Mouse (Mus musculus): ENCODE measurements around the gene Selplg.

The Selplg gene

GRCm38 (mm10) chr5:113854494-113854893 lies 22.1 kb upstream of the Selplg start:
- peak in 1 of 2 experiments; percentile 76 for DNase-seq (ENCODE audit: low spot score in 2 of 2)

- no peak for DNase-seq (ENCODE audit: low spot score in 2 of 2)
These were observed 21.1 kb upstream of the Selplg start for GRCm38 (mm10) chr5:113853541-113853940.

DNA sequence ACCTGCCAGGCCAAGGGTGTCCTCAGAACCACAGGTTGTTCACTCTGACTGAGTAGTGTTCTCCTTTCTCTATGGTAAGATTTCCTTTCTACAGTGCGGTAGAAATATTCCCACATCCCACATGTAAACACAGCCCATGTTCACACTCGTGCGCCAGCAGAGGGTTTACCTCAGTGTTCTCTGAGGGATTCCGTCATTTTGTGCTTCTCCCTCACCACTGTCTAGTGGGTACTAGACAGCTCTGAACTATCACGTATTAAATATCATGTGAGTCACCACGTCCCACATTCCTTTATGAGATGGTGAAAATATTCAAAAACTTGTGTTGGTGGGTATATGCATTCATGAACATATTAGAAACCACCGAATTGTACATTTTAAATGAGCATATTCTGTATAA lies 20.0 kb upstream of the Selplg start:
- DNase-seq (ENCODE audit: low spot score in 2 of 2): no peak

GRCm38 (mm10) chr5:113850680-113851230 lies 18.3 kb upstream of the Selplg start:
- no peak for DNase-seq (ENCODE audit: low spot score in 2 of 2)

DNA sequence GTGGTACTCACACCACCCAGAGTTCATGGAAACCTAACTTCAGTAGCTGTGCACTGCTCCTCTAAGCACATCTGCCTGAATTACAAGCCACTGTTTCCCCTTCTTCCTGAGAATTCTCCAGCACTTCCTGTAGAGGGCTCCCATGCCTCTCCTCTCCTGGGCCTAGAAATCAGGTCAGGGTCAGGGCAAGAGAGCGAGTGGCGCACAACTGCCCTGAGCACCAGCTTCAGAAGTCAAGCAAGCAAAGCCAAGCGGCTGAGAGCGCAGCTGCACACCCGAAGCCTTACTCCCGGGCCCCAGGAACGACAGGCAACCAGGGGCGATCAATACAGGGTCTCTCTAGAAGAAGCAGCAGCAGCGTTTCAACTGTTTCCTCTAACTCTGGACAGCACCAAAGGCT lies 15.2 kb upstream of the Selplg start:
- no peak for DNase-seq (ENCODE audit: low spot score in 2 of 2)

DNA sequence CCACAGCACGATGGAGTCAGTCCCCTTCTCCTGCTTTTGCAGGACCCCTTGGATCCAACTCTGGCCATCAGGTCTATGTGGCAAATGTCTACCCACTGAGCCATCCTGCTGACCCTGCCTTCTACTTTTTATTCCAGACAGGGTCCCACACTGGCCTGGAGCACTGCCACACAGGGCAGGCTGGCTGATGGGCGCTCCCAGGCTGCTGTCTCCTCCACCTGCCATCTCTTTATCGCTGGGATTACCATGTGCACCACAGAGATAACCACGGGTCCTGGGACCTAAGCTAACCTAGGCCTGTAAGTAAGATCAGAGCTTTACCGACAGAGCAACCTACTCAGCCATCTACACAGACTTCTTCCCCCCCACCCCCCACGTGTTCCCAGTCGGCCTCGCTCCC lies 14.2 kb upstream of the Selplg start:
- no peak for DNase-seq (ENCODE audit: low spot score in 2 of 2)

DNA sequence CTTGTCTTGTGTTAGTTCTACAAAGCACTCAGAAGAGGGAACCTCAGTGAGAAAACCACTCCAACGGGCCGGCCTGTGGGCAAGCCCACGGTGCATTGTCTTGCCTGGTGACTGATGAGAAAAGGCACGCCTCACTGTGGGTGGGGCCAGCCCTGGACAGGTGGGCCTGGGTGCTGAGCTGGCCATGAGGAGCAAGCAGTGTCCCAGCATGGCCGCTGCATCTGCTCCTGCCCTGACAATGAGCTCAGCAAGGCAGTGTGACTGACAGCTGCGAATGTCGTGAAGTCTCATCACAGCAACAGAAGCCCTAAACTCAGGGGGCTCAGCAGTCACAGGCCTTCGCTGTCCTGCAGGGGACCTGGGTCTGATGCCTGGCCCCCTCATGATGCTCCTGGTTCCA lies 13.2 kb upstream of the Selplg start:
- no peak for DNase-seq (ENCODE audit: low spot score in 2 of 2)

DNA sequence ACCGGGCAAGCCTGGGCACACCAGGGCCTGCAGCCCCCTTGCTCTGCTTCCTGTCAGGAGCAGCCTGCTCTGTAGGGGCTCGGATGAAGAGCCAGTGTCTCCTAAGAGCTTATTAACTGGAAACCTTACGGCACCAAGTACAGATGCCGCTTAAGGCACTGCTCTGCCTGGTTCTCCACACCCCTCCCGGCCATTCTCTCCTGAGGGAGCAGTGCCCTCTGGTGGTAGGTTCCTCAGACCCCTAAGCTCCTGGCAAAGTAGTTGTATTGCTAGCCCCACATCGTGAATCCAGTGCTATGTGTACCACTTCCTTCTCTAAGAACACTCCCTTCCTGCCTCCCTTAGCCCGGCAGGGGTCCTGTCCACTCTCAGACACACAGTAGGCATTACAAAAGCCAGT lies 12.3 kb upstream of the Selplg start:
- DNase-seq (ENCODE audit: low spot score in 2 of 2): no peak

GRCm38 (mm10) chr5:113844106-113844505 lies 11.7 kb upstream of the Selplg start:
- DNase-seq (ENCODE audit: low spot score in 2 of 2): no peak

DNA sequence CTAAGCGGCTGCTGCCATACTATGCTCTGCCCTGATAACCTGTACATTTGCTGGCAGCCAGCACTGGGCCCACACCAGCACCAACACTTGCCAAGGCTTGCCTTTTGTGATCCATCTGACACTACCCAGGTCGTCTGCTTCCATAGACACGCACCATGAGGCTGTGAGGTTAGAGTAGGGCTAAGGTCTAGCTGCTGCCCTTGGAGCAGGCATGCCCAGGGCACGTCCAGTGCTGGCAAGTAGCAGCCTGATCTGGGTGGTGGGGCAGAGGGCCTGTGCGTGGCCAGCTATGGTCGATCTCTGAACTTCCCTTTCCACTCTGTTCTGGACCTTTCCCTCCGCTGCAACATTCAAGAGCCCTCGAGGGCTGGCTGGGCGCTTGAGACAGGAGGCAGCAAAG lies 10.5 kb upstream of the Selplg start:
- no peak for DNase-seq (ENCODE audit: low spot score in 2 of 2)

DNA sequence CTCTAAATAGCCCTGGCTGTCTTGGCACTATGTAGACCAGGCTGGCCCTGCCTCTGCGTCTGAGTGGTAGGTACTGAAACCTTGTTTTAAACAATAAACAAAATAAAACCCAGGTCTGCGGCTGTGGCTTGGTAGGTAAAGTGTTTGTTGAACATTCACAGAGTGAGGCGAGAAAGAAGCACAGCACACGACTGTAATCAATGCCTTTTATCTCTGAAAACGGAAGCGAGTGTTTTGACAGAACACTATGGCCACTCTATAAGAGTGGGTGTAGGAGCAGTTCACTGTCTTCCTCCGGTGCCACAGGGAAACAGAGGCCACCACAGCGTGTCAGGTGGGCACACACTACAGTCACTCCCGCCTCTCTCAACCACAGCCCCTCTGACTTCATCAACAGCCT lies 9.8 kb upstream of the Selplg start:
- DNase-seq (ENCODE audit: low spot score in 2 of 2): no peak

- no peak for DNase-seq (ENCODE audit: low spot score in 2 of 2)
These were observed 9.1 kb upstream of the Selplg start for GRCm38 (mm10) chr5:113841243-113842225.

DNA sequence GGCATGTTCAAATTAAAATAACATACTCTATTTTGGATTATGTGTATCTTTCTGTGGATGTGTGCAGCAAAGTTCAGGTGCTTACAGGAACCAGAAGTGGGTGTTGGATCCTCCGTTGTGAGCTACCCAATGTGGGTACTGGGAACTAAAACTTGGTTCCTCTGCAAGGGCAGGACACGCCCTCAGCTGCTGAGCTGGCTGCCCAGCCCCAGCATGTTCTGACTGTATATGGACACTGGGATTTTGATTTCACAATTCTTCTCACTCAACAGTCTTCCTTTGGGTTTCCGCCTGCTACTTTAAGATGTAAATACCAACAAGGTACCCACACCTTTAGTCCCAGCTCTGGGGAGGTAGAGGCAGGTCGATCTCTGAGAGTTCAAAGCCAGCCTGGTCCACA lies 8.0 kb upstream of the Selplg start:
- no peak for DNase-seq (ENCODE audit: low spot score in 2 of 2)

GRCm38 (mm10) chr5:113836961-113837360 lies 4.5 kb upstream of the Selplg start:
- DNase-seq (ENCODE audit: low spot score in 2 of 2): no peak

- DNase-seq (ENCODE audit: low spot score in 2 of 2): no peak
These were observed 988 bp upstream of the Selplg start for GRCm38 (mm10) chr5:113833316-113833947.

DNA sequence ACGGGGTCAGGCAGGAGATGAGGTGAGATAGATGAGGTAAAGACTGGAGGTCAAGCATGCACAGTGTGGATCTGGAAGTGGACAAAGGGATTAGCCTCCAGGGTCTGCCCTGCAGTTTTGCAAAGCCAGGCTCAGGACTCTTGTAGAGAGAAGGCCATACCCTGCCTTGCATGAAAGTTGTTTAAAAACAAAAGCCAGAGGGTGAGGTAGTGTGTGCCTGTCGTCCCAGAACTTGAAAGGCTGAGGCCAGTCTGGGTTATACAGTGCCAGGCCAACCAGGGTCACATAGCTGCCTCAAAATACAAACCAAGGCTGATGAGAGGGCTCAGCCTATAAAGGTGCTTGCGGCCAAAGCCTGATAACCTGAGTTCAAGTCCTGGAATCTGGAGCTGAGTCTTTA lies 703 bp downstream of the Selplg start:
- DNase-seq (ENCODE audit: low spot score in 2 of 2): no peak

- no peak for DNase-seq (ENCODE audit: low spot score in 2 of 2)
These were observed 1.6 kb downstream of the Selplg start for GRCm38 (mm10) chr5:113830796-113831195.

DNA sequence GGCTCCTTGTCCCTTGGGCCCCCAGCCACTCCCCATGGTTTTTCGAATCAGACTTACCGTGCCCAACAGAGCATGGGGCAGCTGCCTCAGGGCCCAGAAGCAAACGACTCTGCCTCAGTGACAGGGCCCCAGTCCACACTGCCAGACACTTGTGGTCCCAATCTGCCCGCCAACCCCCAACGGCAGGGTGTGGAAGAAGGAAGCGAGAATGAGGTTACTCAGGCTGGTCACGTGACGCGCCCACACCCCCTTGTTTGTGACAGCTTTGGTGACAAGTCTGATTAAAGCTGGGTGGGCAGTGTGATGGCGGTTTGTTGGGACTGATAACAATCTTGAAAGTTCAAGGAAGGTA lies 2.2 kb downstream of the Selplg start:
- no peak for DNase-seq (ENCODE audit: low spot score in 2 of 2)

DNA sequence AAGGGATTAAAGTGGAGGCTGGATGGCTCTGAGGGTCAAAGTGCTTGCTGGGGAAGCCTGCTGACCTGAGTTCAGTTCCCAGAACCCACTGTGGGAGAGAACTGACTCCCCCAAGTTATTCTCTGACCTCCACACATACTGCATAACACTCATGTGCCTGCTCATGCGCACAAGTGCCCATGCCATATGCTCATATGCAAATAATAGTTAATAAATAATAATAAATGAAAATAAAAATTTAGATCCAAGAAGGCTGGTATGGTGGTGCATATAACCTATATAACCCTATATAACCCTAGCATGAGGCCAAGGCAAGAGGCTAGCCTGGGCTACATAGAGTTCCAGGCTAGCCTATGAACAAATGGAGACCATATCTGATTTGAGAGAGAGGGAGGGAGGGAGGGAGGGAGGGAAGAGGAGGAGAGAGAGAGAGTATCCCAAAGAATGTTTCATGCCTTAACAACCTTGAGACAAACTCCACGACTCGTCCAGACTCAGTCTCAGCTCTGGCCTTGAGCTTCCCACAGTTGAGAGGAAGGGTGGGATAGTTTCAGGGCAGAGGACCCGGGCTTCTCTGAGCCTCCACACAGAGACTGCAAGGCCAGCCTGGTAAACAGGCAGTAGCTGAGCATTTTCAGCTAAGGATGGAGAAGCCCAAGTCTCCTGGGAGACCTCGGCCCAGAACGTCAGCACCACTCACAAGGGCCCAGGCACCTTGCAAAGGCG lies 2.7 kb downstream of the Selplg start:
- DNase-seq (ENCODE audit: low spot score in 2 of 2): no peak

- no peak for DNase-seq (ENCODE audit: low spot score in 2 of 2)
These were observed 4.0 kb downstream of the Selplg start for GRCm38 (mm10) chr5:113828481-113828880.

GRCm38 (mm10) chr5:113827991-113828411 lies 4.4 kb downstream of the Selplg start:
- DNase-seq (ENCODE audit: low spot score in 2 of 2): no peak

DNA sequence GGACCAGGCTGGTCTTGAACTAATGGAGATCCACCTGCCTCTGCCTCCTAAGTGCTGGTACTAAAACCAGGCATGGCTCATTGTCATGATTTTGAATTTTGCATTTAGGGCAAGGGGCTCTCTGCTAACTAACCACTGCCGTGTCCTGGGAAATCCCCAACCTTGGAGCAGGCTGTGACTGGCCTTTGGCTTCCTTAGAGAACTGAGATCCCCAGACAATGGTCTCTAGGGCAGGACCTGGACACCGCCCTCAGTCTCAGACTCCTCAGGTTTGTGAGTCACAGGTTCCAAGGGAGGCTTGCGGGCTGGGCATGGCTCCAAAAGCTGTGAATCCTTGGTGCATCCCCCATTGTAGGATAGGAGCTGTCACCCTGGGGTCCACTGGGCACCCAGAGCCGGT lies 5.8 kb downstream of the Selplg start:
- no peak for DNase-seq (ENCODE audit: low spot score in 2 of 2)
